Mouse (Mus musculus) myocyte (in vitro differentiated cells): ENCODE measurements around the gene Pde6c.

Experiments used
- E2F4 ChIP-seq: IDR thresholded peaks from one replicate; pipeline ENCODE4 v1.6.1; 2011; ENCODE audit warnings: mild to moderate bottlenecking, control low read depth, moderate library complexity; ENCODE audit not compliant: insufficient read depth
- MAX ChIP-seq: IDR thresholded peaks from one replicate; pipeline ENCODE4 v1.6.1; 2011; ENCODE audit warnings: low read depth, mild to moderate bottlenecking, control low read depth
- MYOG ChIP-seq, 3 experiments: IDR thresholded peaks; one replicate each; pipeline ENCODE4 v1.6.1; 2011; ENCODE audit warnings: control low read depth in 2 of 3, low read depth in 2 of 3, mild to moderate bottlenecking in 2 of 3; ENCODE audit not compliant: insufficient read length in 2 of 3, control insufficient read depth in 1 of 3, insufficient read depth in 1 of 3
- POLR2A ChIP-seq: IDR thresholded peaks from one replicate; pipeline ENCODE4 v1.6.1; 2011; ENCODE audit warnings: low read depth, mild to moderate bottlenecking, control low read depth, moderate library complexity; ENCODE audit not compliant: insufficient read length
- POLR2AphosphoS2 ChIP-seq: IDR thresholded peaks from one replicate; pipeline ENCODE4 v1.6.1; 2011; ENCODE audit warnings: low read depth, control low read depth; ENCODE audit not compliant: insufficient read length
- REST ChIP-seq: IDR thresholded peaks from one replicate; pipeline ENCODE4 v1.6.1; 2011; ENCODE audit warnings: mild to moderate bottlenecking, control low read depth, moderate library complexity; ENCODE audit not compliant: insufficient read depth, insufficient read length
- SRF ChIP-seq: IDR thresholded peaks from one replicate; pipeline ENCODE4 v1.6.1; 2011; ENCODE audit warnings: low read depth; ENCODE audit not compliant: control insufficient read depth, insufficient read length
- TCF12 ChIP-seq: IDR thresholded peaks from one replicate; pipeline ENCODE4 v1.6.1; 2011; ENCODE audit warnings: mild to moderate bottlenecking, control low read depth; ENCODE audit not compliant: poor library complexity, insufficient read depth, severe bottlenecking
- TCF3 ChIP-seq: IDR thresholded peaks from one replicate; pipeline ENCODE4 v1.6.1; 2011; ENCODE audit warnings: low read depth, control low read depth; ENCODE audit not compliant: insufficient read length
- USF1 ChIP-seq: IDR thresholded peaks from one replicate; pipeline ENCODE4 v1.6.1; 2011; ENCODE audit warnings: low read depth, mild to moderate bottlenecking, control low read depth, moderate library complexity

DNA sequence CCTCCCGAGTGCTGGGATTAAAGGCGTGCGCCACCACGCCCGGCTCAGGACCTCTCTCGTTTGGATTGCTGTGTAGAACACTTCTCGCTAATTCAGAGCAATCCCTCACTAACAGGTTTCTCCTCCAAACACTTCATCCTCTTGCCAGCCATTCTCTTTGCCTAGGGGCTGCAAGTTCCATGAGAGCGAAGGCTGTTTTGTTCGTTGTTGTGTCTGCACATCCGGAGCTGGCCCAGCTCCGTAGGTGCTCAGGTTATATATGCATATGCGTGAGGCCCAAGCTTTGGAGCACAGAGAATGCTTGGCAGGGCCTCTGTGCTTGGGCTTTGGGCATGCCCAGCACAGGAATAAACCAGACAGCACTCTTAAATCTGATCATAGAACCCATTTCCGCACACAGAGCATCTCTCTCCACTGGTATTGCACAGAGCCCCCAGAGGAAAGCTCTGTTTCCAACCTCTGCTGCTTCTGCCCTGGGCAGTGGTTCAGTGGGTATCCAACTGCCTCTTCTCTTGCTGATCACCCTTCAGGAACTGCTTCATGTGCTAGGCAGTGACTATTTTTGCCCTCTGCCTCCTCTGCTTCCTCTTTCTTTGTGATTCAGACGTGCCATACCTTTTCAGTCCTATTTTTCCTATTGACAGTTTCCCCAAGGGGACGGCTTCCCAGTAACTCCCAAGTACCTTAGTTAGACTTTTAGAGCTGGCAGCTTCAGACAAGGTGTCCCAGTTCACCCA is 22.9 kb upstream of the Pde6c start:
- TF ChIP-seq POLR2A (no peak), TCF12 (no peak), POLR2AphosphoS2 (no peak), MYOG (IDR thresholded peaks at IDR 0.05; ENCODE audit: control insufficient read depth in 1 of 3, insufficient read depth in 1 of 3, insufficient read length in 2 of 3, low read depth in 2 of 3) (no peak), SRF (no peak), TCF3 (no peak), USF1 (no peak), E2F4 (no peak), REST (no peak), MAX (no peak)
